Comparison of ENCODE assay signal across 8 mouse cellular contexts in genomic region chr11:68807787-68808186, GRCm38 (mm10).
A peak's percentile ranks its signal among the peaks of the same experiment; 100 is the strongest.
DNase-seq lines count a peak whose midpoint lies in the region; TF ChIP-seq lines count a peak whose summit lies in the region.

No protein-coding gene starts in this region.

- whole genome bisulfite sequencing in small intestine, adult 2 months, result 38% methylated on average over 6 of the region's 6 CpGs

- H3K36me3 ChIP-seq in CH12.LX (replicated peaks in 1 of 2; ENCODE audit: control insufficient read depth in 1 of 2, insufficient read depth in 1 of 2, low read length in 1 of 2), result peaks cover 5 to 61% of the 10 kb centered on the region in 2 experiments
- peaks cover 6% of the 10 kb centered on the region; the same call in 1 of the 2 replicates for H3K36me3 ChIP-seq in small intestine, adult 2 months (ENCODE audit: control insufficient read depth, insufficient read depth, low read length)

- no peak overlapping the region for H3K4me2 ChIP-seq in CH12.LX (ENCODE audit: insufficient read depth, low read depth, poor library complexity, severe bottlenecking)

- H3K27ac ChIP-seq in CH12.LX (ENCODE audit: insufficient read depth, low read depth), result no peak overlapping the region
- H3K27ac ChIP-seq in small intestine, adult 2 months (ENCODE audit: insufficient read depth, low read depth, low read length), result no peak overlapping the region

- H3K4me1 ChIP-seq in CH12.LX (ENCODE audit: control insufficient read depth in 1 of 2, insufficient read depth in 2 of 2), result no peaks in the 10 kb centered on the region
- no peaks in the 10 kb centered on the region for H3K4me1 ChIP-seq in small intestine, adult 2 months (ENCODE audit: control insufficient read depth, insufficient read depth, insufficient read length, low read length)

- no peak for TF ChIP-seq POLR2A in CH12.LX (IDR thresholded peaks at IDR 0.05; ENCODE audit: low read depth, low read length)
- TF ChIP-seq POLR2A in small intestine, adult 2 months (IDR thresholded peaks at IDR 0.05; ENCODE audit: low read depth, low read length), result no peak

- dilution Hi-C loops in CH12.LX (cut with MboI; ENCODE audit: extremely low pct_ligation_motif_present, extremely low pct_unique_long_range_greater_than_20kb, low sequenced_read_pairs), result no loop called here

- no peaks in the 10 kb centered on the region for H3K9me3 ChIP-seq in CH12.LX (replicated peaks; ENCODE audit: low read length)

- no peak overlapping the region for H3K4me3 ChIP-seq in CH12.LX (replicated peaks in 1 of 3; ENCODE audit: low read depth in 2 of 3, low read length in 2 of 3, poor library complexity in 1 of 3)
- H3K4me3 ChIP-seq in small intestine, adult 2 months (ENCODE audit: low read depth, low read length), result no peak overlapping the region

- no peak overlapping the region for H3K9ac ChIP-seq in CH12.LX (ENCODE audit: insufficient read depth, low read depth)

- H3K79me2 ChIP-seq in CH12.LX (replicated peaks; ENCODE audit: control insufficient read depth, extremely low read depth, insufficient read depth, poor library complexity, severe bottlenecking), result no peaks in the 10 kb centered on the region

- TF ChIP-seq RAD21 in CH12.LX (IDR thresholded peaks at IDR 0.05; ENCODE audit: low read depth, low read length), result peak; percentile 80

- no peak for TF ChIP-seq EP300 in CH12.LX (IDR thresholded peaks at IDR 0.05; ENCODE audit: low read length)

- DNase-seq in CH12.LX (ENCODE audit: extremely low read depth) (peak; percentile 70), adipocyte (ENCODE audit: low spot score) (peak; percentile 64)
- DNase-seq in embryo, embryonic 10 days (ENCODE audit: low spot score), result peak; percentile 81
- DNase-seq in gastrocnemius, postnatal 4 days (ENCODE audit: low spot score in 2 of 2), result peak; percentile 50 to 69
- peak; percentile 54 to 56 for DNase-seq in layer of hippocampus, postnatal 36 days
- DNase-seq in lung, postnatal 36 days, result peak; percentile 71
- DNase-seq in yolk sac, embryonic 10.5 days (ENCODE audit: low spot score), result peak; percentile 53

- TF ChIP-seq CTCF in CH12.LX (conservative IDR thresholded peaks at IDR 0.05 in 1 of 2, IDR thresholded peaks at IDR 0.05 in 1 of 2; ENCODE audit: low read depth in 2 of 2, low read length in 2 of 2), result peak; percentile 95 to 100
- peak; percentile 95; the same call in 1 of the 2 replicates for TF ChIP-seq CTCF in small intestine, adult 2 months (IDR thresholded peaks at IDR 0.05; ENCODE audit: extremely low read depth, insufficient read length, insufficient replicate concordance, low read depth, low read length)

- H3K27me3 ChIP-seq in CH12.LX (replicated peaks), result no peaks in the 10 kb centered on the region
- H3K27me3 ChIP-seq in small intestine, adult 2 months (ENCODE audit: control insufficient read depth, insufficient read depth, low read length), result no peaks in the 10 kb centered on the region

- in situ Hi-C loops in CH12.LX (cut with MboI; ENCODE audit: low pct_ligation_motif_present, low pct_unique_long_range_greater_than_20kb, low sequenced_read_pairs), result loop anchor here (10.0 kb wide), 2 partner anchors 53 to 223 kb away; partner anchors contain the start of gene Ccdc42

TF ChIP-seq in CH12.LX, 34 proteins besides CTCF, POLR2A, EP300 and RAD21:
- TF ChIP-seq ZNF384 (IDR thresholded peaks at IDR 0.05; ENCODE audit: low read depth, low read length) (no peak), USF2 (conservative IDR thresholded peaks at IDR 0.05; ENCODE audit: low read depth, low read length) (no peak), CHD2 (IDR thresholded peaks at IDR 0.05; ENCODE audit: low read length) (0 out of 2 replicates have a peak, but pooled peaks have one; percentile 30), NELFE (IDR thresholded peaks at IDR 0.05; ENCODE audit: low read depth, low read length) (peak; percentile 41; the same call in 1 of the 2 replicates), ZC3H11A (IDR thresholded peaks at IDR 0.05; ENCODE audit: low read depth, low read length) (0 out of 2 replicates have a peak, but pooled peaks have one; percentile 11), SMC3 (IDR thresholded peaks at IDR 0.05; ENCODE audit: low read depth, low read length) (peak; percentile 89)
